Mouse (Mus musculus) mouse trophoblast stem cell (cell line): ENCODE data around the gene Ttc12.

Experiments
- in situ Hi-C, 2 experiments: fragments of 300-500 bp; cut with MseI, MboI; formaldehyde crosslinking; loops; 2 replicates in 1 of 2; 3 replicates in 1 of 2; pipeline ENCODE4 v1.15.1; 2025

Gene Ttc12

GRCm38 (mm10) chr9:49485892-49486311 lies at the start of gene Ttc12:
Gene Ttc12 (minus strand): TSS chr9:49486225.
- in situ Hi-C loops, result loop anchor here (5.0 to 10.0 kb wide), 3 partner anchors 239 to 404 kb away; partner anchors contain the start of gene Tmprss5 (in 2 of the 2)

- in situ Hi-C loops, result no loop called here
Measured at GRCm38 (mm10) chr9:49534958-49535357, 48.9 kb upstream of the Ttc12 start.

GRCm38 (mm10) chr9:49533912-49534491 lies 48.0 kb upstream of the Ttc12 start:
- in situ Hi-C loops, result no loop called here

DNA sequence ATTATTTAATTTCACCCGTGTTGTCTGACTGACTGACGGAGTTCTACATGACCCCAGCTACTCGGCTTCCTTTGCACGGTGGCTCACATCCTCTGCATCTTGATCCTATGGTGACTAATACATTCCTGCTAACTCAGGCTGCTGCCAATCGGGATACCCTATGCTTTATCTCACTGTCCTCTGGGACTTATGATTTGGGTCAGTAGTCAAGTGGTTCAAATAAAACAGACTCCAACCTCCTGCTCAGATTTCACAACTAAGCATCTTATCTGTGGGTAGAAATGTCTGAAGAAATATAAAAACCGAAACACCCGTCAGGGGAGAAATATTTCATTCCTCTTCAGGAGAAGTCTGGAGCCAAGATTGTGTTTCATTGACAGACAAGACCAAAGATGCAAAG lies 47.4 kb upstream of the Ttc12 start:
- in situ Hi-C loops, result no loop called here

- in situ Hi-C loops, result no loop called here
Measured at GRCm38 (mm10) chr9:49531833-49532232, 45.8 kb upstream of the Ttc12 start.

GRCm38 (mm10) chr9:49531257-49531656 lies 45.2 kb upstream of the Ttc12 start:
- in situ Hi-C loops, result no loop called here

DNA sequence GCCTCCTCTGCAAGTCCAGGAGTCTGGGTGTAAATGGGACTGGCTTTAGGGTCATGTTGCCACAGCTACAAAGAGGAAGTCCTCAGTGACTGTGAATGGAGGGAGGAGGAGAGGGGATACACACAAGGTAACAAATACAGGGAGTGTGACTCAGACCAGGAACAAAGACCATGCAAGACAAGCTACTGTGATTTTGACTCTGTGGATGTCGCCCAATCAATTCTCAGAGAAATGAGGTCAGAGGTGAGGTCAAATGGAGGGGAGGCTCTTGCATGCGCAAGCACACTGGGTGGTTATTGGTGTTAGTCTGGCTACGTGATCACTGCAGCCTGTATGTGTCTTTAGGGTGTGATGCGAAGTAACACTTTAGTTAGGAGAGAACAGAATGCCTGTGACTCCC lies 44.7 kb upstream of the Ttc12 start:
- in situ Hi-C loops, result no loop called here

GRCm38 (mm10) chr9:49529366-49529959 lies 43.4 kb upstream of the Ttc12 start:
- in situ Hi-C loops, result no loop called here

GRCm38 (mm10) chr9:49528943-49529342 lies 42.9 kb upstream of the Ttc12 start:
- in situ Hi-C loops, result no loop called here

DNA sequence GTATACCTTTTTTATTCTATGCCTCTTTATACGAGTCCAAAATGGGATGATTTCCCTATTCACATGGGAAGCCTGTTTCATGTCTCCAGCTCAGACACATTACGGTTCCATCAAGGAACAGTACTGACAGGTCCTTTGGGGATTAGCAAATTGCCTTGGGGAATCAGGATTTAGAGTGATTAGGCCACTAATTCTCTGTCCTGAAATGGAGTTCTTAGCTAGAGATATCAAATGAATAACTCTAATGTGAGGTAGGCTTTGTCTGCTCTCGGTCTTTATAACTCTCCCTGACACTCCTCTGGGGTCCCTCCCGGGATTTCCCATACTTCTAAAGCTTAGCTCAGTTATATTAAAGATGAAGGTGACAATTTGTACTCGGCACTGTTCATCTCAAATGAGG lies 42.0 kb upstream of the Ttc12 start:
- in situ Hi-C loops, result no loop called here

DNA sequence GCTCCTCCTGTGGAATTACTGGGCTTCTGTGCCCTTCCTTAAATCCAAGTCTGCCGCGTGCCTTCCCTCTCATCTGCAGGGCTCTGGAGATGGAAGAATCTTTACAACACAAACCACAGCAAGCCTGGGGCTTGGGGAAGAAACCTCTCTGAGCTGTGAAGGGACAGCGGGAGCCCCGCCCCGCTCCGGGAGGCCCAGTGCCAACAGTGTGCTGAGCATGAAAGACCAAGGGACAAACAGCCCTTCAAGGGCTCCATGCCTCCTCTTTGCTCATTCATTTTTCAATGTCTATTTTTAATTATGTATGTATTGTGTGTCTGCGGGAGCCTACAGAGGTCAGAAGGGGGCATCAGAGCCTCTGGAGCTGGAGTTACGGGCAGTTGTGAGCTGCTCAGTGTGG lies 41.3 kb upstream of the Ttc12 start:
- in situ Hi-C loops, result no loop called here

- in situ Hi-C loops, result no loop called here
Measured at GRCm38 (mm10) chr9:49524721-49525120, 38.7 kb upstream of the Ttc12 start.

GRCm38 (mm10) chr9:49523881-49524280 lies 37.9 kb upstream of the Ttc12 start:
- in situ Hi-C loops, result no loop called here

- in situ Hi-C loops, result no loop called here
Measured at GRCm38 (mm10) chr9:49514306-49514705, 28.3 kb upstream of the Ttc12 start.

GRCm38 (mm10) chr9:49510666-49511065 lies 24.6 kb upstream of the Ttc12 start:
- in situ Hi-C loops, result no loop called here

DNA sequence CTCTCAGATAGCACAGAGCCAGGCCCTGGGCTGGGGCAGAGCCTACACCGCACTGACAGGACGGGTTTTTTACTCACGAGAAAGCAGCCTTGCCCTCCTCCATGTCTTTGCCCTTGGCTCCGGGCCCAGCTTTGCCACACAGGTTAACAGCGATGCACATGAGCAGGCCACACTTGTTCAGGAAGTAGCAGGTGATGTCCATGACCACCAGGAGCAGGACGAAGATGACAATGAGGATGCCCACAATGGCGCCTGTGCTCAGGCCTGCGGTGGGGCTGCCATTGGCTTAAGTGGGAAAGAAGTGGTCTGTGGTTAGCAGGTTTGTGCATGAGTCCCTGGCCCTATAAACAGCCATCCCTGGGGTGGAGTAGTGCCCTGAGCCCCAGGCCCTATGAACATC lies 23.6 kb upstream of the Ttc12 start:
- in situ Hi-C loops, result no loop called here

DNA sequence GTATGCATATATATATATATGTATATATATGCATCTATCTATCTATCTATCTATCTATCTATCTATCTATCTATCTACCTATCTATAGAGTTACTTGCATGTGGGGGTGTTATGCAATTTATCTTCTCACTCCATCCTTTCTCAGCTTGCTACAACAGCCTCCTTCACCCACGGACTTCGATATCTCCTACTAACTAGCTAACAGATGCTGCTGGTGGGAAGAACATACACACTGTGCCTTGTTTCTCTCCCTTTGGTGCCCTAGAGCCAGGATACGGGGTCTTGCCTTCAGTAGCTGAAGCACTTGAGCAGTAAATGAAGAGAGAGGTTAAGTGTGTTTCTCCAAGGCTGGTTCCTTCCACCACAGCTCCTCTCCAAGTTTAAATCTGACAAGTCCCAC lies 23.1 kb upstream of the Ttc12 start:
- in situ Hi-C loops, result no loop called here

- in situ Hi-C loops, result no loop called here
Measured at GRCm38 (mm10) chr9:49507829-49508585, 22.0 kb upstream of the Ttc12 start.

- in situ Hi-C loops, result no loop called here
Measured at GRCm38 (mm10) chr9:49504658-49505057, 18.6 kb upstream of the Ttc12 start.

DNA sequence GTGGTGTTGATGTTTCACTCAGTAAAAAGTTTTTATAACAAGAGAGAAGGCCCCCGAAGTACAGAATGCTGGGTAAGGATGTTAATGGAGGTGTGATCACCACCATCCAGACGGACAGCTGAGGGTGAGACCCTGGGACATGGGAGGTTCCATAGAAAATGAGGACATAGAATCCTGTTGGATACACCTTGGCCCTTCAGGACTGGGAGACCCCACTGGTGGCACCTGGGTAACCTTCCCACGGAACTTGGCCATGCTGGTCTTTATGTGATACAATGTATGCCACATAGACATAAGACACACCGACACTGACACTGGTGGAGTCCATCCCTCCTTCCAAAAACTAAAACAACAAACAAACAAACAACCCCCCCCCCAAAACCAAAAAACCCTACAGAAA lies 16.2 kb upstream of the Ttc12 start:
- in situ Hi-C loops, result no loop called here

GRCm38 (mm10) chr9:49499878-49500277 lies 13.9 kb upstream of the Ttc12 start:
- in situ Hi-C loops, result no loop called here

DNA sequence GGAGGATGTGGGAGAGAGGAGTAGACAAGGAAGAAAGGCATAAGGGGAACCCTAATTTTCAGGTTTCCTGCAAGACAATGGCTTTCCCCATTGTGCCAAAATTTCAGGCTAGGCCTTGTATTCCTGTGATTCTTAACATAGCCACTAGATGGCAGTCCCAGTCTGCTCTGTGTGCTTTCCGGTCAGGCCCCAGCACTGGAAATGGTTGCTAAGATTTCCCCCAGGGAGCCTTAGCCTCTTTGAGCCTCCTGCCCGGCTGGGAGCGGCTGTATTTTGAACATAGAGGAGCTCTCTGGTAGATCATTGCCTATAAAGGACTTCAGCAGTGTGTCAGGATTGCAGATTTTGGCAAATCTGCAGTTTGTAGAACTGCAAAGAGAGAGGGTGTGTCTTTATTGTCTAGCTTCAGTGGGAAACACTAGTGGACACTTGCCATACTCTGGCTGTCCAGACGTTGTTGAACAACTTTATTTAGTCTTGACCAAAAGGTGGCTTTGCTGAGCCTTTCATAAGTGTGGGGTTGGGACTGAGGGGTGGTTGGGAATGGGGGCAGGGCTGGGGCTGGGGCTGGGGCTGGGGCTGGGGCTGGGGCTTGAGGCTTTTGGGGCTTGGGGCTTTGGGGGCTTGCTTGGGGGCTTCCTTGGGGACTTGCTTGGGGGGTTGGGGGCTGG lies 8.1 kb upstream of the Ttc12 start:
- in situ Hi-C loops, result no loop called here
